Mouse (Mus musculus) lung, embryonic 14.5 days (tissue): Measurements from ENCODE around the gene Papola. TPM values are rescaled to one million over a fixed set of nuclear protein-coding genes. Genes with fewer than 3 reads are reported as not detected.

Experiments used
- ATAC-seq: fragments of 200-750 bp; cut with Nextera tagmentation; 2 replicates; pipeline ENCODE4 v1.8.0; 2017; ENCODE audit warnings: mild to moderate bottlenecking, moderate TSS enrichment, moderate library complexity; ENCODE audit not compliant: insufficient read depth
- DNase-seq: peaks from one replicate; pipeline ENCODE4 v3.0.0-alpha.2; 2015
- H3K27ac ChIP-seq: fragments of 300-500 bp; sonication (generic); 2 replicates; pipeline ENCODE4 v1.5.1; 2014; ENCODE audit warnings: low read depth, mild to moderate bottlenecking, moderate library complexity
- H3K27me3 ChIP-seq: fragments of 300-500 bp; sonication (generic); 2 replicates; pipeline ENCODE4 v1.6.1; 2014; ENCODE audit warnings: low read length, control low read depth; ENCODE audit not compliant: insufficient read depth
- H3K36me3 ChIP-seq: fragments of 300-500 bp; sonication (generic); 2 replicates; pipeline ENCODE4 v1.6.1; 2014; ENCODE audit warnings: control low read depth; ENCODE audit not compliant: insufficient read depth
- H3K4me1 ChIP-seq: fragments of 300-500 bp; sonication (generic); 2 replicates; pipeline ENCODE4 v1.6.1; 2014; ENCODE audit warnings: antibody characterized with exemption, control low read depth; ENCODE audit not compliant: insufficient read depth
- H3K4me2 ChIP-seq: fragments of 300-500 bp; sonication (generic); 2 replicates; pipeline ENCODE4 v1.6.1; 2014; ENCODE audit warnings: mild to moderate bottlenecking
- H3K4me3 ChIP-seq: fragments of 300-500 bp; sonication (generic); 2 replicates; pipeline ENCODE4 v1.5.1; 2014; ENCODE audit warnings: low read depth, low read length
- H3K9ac ChIP-seq: fragments of 300-500 bp; sonication (generic); 2 replicates; pipeline ENCODE4 v1.6.1; 2014
- H3K9me3 ChIP-seq: fragments of 300-500 bp; sonication (generic); 2 replicates; pipeline ENCODE4 v1.6.1; 2016; ENCODE audit warnings: low read depth, low read length, control low read depth
- CTCF ChIP-seq: IDR thresholded peaks from 2 replicates; pipeline ENCODE4 v1.5.1; 2016; ENCODE audit warnings: antibody characterized with exemption, low read depth
- WGBS: fragments of 180-500 bp; shearing (Covaris S2); extraction: QIAGEN DNeasy Blood & Tissue Kit; methylation state at CpG from one replicate; pipeline ENCODE4 v1.1.7; 2014; 5-methylcytosine and 5-hydroxymethylcytosine counted together
- polyA plus RNA-seq: library from polyadenylated mRNA; unstranded; fragments of >200 nt; fragmentation: Nextera tagmentation; extraction: Ambion mirVana; gene quantifications from 2 replicates; pipeline ENCODE4 v1.2.1, GENCODE M21; 2014

Gene Papola
- polyA plus RNA-seq, 1 experiment from 2014 or later, result 181 TPM

DNA sequence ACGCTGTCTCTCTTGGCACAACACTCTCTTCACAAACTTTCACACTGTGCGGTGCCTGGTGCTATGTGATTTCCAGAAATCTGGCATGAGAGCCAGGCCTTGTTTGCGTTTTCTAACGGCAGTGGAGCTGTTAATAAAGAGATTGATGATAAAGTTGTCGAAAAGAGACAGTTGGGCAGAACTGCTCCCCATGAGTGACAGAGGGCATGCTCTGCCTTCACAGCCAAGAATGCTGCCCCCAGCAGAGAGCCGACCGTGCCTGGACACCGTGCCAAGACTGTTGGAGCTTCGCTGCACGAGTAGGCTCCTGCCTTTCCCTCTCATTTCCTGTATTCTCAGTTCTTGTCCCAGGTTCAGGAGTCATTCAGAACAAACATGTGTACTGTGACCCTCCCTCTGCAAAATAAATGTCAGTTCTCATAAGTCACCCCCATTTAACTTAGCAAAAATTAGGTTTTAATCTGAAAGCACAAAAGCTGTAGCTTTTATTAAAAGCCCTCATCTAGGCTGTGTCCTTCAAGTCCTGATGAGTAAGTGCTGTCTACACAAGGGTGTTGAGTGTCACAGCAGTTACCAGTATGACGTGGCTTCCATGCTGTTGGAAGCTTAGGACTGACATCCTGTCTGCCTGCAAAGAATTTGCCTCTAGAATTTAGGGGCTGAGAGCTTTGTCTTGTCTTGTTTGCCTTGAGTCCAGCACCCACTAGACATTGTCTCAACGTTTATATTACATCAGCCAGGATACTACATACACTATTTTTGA is 58.9 kb downstream of the Papola start:
- Histone ChIP-seq H3K4me1 (no peaks in the 10 kb centered on the region), H3K36me3 (peaks cover 36% of the 10 kb centered on the region), H3K27me3 (no peaks in the 10 kb centered on the region), H3K4me3 (no peak overlapping the region), H3K9me3 (no peaks in the 10 kb centered on the region), H3K9ac (no peak overlapping the region), H3K4me2 (no peak overlapping the region), H3K27ac (no peak overlapping the region)
- DNase-seq (peak; percentile 27), ATAC-seq (no peak)
- WGBS, result 46% methylated on average over 12 of the region's 12 CpGs
- no peak for TF ChIP-seq CTCF

DNA sequence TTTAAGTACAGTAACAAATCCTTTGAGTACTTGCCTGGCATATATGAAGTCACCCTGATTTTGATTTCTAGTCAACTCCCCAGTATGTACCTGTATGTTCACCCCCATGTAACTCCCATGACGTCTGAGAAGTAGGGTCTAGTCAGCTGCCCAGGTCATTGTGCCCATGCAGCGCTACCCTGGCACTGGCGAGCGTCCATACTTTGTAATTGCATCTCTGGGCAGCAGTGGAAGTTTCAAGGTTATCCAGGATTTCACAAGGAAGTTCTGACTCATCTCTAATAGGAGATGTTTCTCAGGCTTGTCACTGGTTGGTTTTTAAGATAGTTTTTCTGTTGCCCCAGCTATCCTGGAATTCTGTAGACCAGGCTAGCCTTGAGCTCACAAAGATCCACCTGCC is 59.9 kb downstream of the Papola start:
- TF ChIP-seq CTCF, result no peak
- H3K9me3 ChIP-seq, result no peaks in the 10 kb centered on the region
- ATAC-seq, result no peak
- no peak overlapping the region for H3K9ac ChIP-seq
- DNase-seq, result no peak
- H3K27ac ChIP-seq, result no peak overlapping the region
- no peak overlapping the region for H3K4me3 ChIP-seq
- 93% methylated on average over 4 of the region's 4 CpGs for WGBS
- no peaks in the 10 kb centered on the region for H3K4me1 ChIP-seq
- no peaks in the 10 kb centered on the region for H3K27me3 ChIP-seq
- H3K4me2 ChIP-seq, result no peak overlapping the region
- peaks cover 34% of the 10 kb centered on the region for H3K36me3 ChIP-seq

DNA sequence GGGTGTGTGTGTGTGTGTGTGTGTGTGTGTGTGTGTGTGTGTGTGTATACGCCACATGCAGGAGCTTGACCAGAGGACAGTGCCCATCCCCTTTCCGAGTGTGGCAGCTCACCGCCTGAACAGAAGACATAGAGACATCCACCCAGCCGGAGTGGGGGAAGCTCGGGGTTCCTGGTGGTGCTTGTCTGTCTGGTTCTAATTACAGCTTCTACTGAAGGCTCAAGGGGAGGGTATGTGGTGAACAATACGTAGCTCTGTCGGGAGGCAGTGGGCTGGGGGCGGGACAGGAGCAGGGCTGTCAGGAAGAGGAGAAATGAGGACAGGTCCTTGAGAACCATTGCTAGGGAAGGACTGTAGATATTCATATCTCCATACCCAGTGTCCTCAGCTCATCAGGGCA is 64.6 kb downstream of the Papola start:
- Histone ChIP-seq H3K9me3 (no peaks in the 10 kb centered on the region), H3K27ac (no peak overlapping the region), H3K4me2 (no peak overlapping the region), H3K9ac (no peak overlapping the region), H3K36me3 (peaks cover 8% of the 10 kb centered on the region; the same call in 1 of the 2 replicates), H3K4me1 (no peaks in the 10 kb centered on the region), H3K4me3 (no peak overlapping the region), H3K27me3 (no peaks in the 10 kb centered on the region)
- 55% methylated on average over 8 of the region's 8 CpGs for WGBS
- ATAC-seq (no peak), DNase-seq (no peak)
- TF ChIP-seq CTCF, result no peak

DNA sequence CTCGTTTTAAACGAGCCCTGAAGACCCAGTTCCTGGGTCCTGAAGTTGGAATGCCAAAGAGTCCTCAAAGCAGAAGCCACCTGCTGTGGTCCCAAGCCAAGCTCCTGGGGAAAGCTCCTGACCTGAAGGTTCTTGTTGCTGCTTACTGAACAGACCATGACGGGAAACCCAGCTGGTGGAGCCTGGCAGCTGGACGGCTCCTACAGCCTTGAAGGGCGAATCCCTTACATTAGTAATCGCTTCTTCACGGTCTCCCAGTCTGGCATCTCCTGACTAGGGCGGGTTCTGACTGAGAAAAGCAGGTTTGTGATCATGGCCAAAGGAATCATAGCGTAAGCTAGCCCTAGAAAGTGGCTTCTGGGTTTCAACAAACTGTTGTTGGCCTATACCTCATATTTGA is 66.2 kb downstream of the Papola start:
- Histone ChIP-seq H3K27ac (no peak overlapping the region), H3K36me3 (no peaks in the 10 kb centered on the region), H3K9me3 (no peaks in the 10 kb centered on the region), H3K9ac (no peak overlapping the region), H3K27me3 (no peaks in the 10 kb centered on the region), H3K4me2 (no peak overlapping the region), H3K4me3 (no peak overlapping the region), H3K4me1 (no peaks in the 10 kb centered on the region)
- no peak for TF ChIP-seq CTCF
- 82% methylated on average over 9 of the region's 9 CpGs for WGBS
- ATAC-seq (no peak), DNase-seq (no peak)

DNA sequence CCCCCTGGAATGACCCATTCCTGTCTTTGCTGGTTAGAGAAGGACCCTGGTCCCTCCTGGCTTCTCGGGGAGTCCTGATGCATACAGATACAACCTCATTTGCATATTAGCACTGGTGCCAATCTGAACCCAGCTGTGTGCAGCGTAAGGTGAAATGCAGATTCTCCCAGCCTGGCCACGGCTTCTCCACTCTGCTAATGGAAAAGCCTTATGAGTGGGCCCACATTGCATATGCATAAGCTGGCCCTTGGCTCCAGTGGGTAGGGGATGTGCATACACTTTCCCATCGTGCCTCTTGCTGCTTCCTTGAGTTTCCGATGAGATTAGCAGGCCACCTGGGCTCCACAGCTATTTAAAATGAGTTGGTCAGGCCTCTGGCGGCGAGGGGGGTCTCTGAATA is 68.3 kb downstream of the Papola start:
- no peak for DNase-seq
- Histone ChIP-seq H3K36me3 (no peaks in the 10 kb centered on the region), H3K9ac (no peak overlapping the region), H3K27me3 (no peaks in the 10 kb centered on the region), H3K27ac (no peak overlapping the region), H3K9me3 (no peaks in the 10 kb centered on the region), H3K4me3 (no peak overlapping the region), H3K4me2 (no peak overlapping the region), H3K4me1 (no peaks in the 10 kb centered on the region)
- WGBS, result 56% methylated on average over 7 of the region's 7 CpGs
- TF ChIP-seq CTCF, result no peak
- no peak for ATAC-seq

GRCm38 (mm10) chr12:105854639-105855038 is 70.1 kb downstream of the Papola start:
- DNase-seq (peak; percentile 25), ATAC-seq (no peak)
- no peaks in the 10 kb centered on the region for H3K9me3 ChIP-seq
- no peak overlapping the region for H3K27ac ChIP-seq
- no peaks in the 10 kb centered on the region for H3K4me1 ChIP-seq
- H3K4me3 ChIP-seq, result no peak overlapping the region
- no peak overlapping the region for H3K4me2 ChIP-seq
- peak; percentile 40 for TF ChIP-seq CTCF
- 23% methylated on average over 6 of the region's 6 CpGs for WGBS
- no peaks in the 10 kb centered on the region for H3K27me3 ChIP-seq
- no peak overlapping the region for H3K9ac ChIP-seq
- H3K36me3 ChIP-seq, result no peaks in the 10 kb centered on the region

DNA sequence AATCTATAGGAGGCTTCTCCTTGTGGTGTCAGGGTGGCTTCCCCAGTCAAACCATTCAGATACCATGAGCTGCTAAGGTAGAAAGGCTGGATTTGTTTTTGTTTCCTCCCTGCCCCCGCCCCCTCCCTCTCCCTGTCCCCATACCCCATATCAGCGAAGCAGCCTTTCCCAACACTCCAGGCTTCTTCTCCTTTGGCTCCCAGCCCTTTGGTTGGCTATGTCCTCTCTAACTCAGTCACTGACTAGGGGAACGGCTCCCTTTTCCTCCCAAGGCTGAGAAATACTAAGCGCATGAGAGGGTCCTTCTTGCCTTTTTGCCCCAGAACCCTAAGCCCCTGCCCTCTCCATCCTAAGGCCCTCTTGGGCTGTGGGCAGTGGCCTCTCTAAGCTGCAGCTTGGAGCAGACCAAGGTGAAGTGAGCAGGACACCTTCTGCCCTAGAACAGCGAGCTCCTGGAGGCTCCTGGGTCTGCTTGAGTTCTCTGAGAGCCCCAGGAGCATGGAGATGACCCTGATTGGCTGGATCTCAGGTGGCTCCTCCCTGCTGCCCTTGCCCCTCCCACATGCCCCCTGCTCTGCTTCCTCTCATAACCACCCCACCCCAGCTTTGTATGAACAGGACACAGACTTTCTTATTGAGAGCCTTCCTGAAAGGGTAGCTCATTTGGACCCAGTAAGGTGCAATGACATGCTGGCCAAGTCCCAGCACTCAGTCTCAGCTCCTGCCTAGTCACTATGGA is 73.6 kb downstream of the Papola start:
- no peak overlapping the region for H3K4me3 ChIP-seq
- DNase-seq (no peak), ATAC-seq (no peak)
- H3K36me3 ChIP-seq, result no peaks in the 10 kb centered on the region
- no peaks in the 10 kb centered on the region for H3K27me3 ChIP-seq
- H3K27ac ChIP-seq, result no peak overlapping the region
- H3K9ac ChIP-seq, result no peak overlapping the region
- H3K4me2 ChIP-seq, result no peak overlapping the region
- no peak for TF ChIP-seq CTCF
- 62% methylated on average over 5 of the region's 5 CpGs for WGBS
- no peaks in the 10 kb centered on the region for H3K9me3 ChIP-seq
- no peaks in the 10 kb centered on the region for H3K4me1 ChIP-seq
